Mouse (Mus musculus) limb, embryonic 14.5 days (tissue): ENCODE measurements around the gene Sult2a8. TPM values are rescaled to one million over a fixed set of nuclear protein-coding genes. Genes with fewer than 3 reads are reported as not detected.
"Not testable (repeated sequence)": the region's sequence is repeated elsewhere in the genome, so short reads cannot be mapped to it uniquely, and the experiment has no call there.

ENCODE experiments used
- ATAC-seq: fragments of 200-750 bp; cut with Nextera tagmentation; 2 replicates; pipeline ENCODE4 v1.8.0; 2017; ENCODE audit warnings: low read depth, moderate number of reproducible peaks, moderate TSS enrichment; ENCODE audit not compliant: low FRiP score
- DNase-seq: peaks from one replicate; pipeline ENCODE4 v3.0.0-alpha.2; 2015; ENCODE audit warnings: low spot score
- H3K27ac ChIP-seq: fragments of 300-500 bp; sonication (generic); replicated peaks from 2 replicates; pipeline ENCODE4 v1.5.1; 2014; ENCODE audit warnings: low read depth, mild to moderate bottlenecking, low read length, moderate library complexity, mixed read lengths
- H3K27me3 ChIP-seq: fragments of 300-500 bp; sonication (generic); 2 replicates; pipeline ENCODE4 v1.6.1; 2014; ENCODE audit warnings: low read length, mixed read lengths; ENCODE audit not compliant: control insufficient read depth, insufficient read depth
- H3K36me3 ChIP-seq: fragments of 300-500 bp; sonication (generic); 2 replicates; pipeline ENCODE4 v1.6.1; 2014; ENCODE audit warnings: mild to moderate bottlenecking, low read length, moderate library complexity, mixed read lengths; ENCODE audit not compliant: control insufficient read depth, insufficient read depth
- H3K4me1 ChIP-seq: fragments of 300-500 bp; sonication (generic); 2 replicates; pipeline ENCODE4 v1.6.1; 2014; ENCODE audit warnings: antibody characterized with exemption, low read length, mixed read lengths; ENCODE audit not compliant: control insufficient read depth, insufficient read depth
- H3K4me2 ChIP-seq: fragments of 300-500 bp; sonication (generic); replicated peaks from 2 replicates; pipeline ENCODE4 v1.6.1; 2014; ENCODE audit warnings: low read depth, mild to moderate bottlenecking, low read length, moderate library complexity; ENCODE audit not compliant: severe bottlenecking
- H3K4me3 ChIP-seq: fragments of 300-500 bp; sonication (generic); replicated peaks from 2 replicates; pipeline ENCODE4 v1.5.1; 2014; ENCODE audit warnings: low read length
- H3K9ac ChIP-seq: fragments of 300-500 bp; sonication (generic); 2 replicates; pipeline ENCODE4 v1.6.1; 2014; ENCODE audit warnings: mild to moderate bottlenecking, low read depth, low read length, moderate library complexity; ENCODE audit not compliant: severe bottlenecking
- H3K9me3 ChIP-seq: fragments of 300-500 bp; sonication (generic); 2 replicates; pipeline ENCODE4 v1.6.1; 2016; ENCODE audit warnings: low read length; ENCODE audit not compliant: control insufficient read depth
- POLR2A ChIP-seq: fragments of 200-500 bp; IDR thresholded peaks from 2 replicates; pipeline ENCODE4 v1.8.0; 2012; ENCODE audit warnings: inconsistent platforms, mild to moderate bottlenecking, moderate library complexity, borderline replicate concordance; ENCODE audit not compliant: insufficient read depth, insufficient read length; ENCODE audit errors: extremely low read depth
- WGBS: fragments of 180-500 bp; shearing (Covaris S2); extraction: QIAGEN DNeasy Blood & Tissue Kit; methylation state at CpG from one replicate; pipeline ENCODE4 v1.1.7; 2014; 5-methylcytosine and 5-hydroxymethylcytosine counted together
- polyA plus RNA-seq, 2 experiments: library from polyadenylated mRNA; depleted of rRNA in 1 of 2; stranded (reverse) in 1 of 2; unstranded in 1 of 2; fragments of >200 nt; fragmentation: Nextera tagmentation in 1 of 2; extraction: Ambion mirVana in 1 of 2; gene quantifications; 2 replicates each; pipeline versions ENCODE4 v1.2.1 to v1.2.3; 2012 to 2014

The Sult2a8 gene
- polyA plus RNA-seq (2012; rRNA removed) = not detected in 2 replicates
- polyA plus RNA-seq (2014; fragmentation: Nextera tagmentation; extraction: Ambion mirVana) = not detected in 2 replicates

DNA sequence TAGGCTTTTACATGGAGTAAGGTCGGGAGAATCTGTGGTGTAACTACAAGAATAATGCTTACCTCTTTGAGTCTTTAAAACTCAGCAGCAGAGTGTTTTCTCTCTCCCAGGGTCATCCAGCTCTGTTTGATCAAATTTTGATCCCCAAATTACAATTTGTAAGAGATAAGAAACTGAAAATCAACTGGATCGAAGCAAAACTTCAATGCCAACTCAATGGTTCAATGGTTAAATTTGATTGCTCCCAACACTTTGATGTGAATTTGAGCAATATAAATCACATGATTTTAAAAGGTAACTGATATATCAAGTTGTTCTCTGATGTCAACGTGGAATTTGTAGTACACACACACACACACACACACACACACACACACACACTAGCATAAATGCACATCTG is at the start of gene Sult2a8:
Gene Sult2a8 (minus strand): TSS at position 236 of the 400 bp plus-strand sequence.
- no peak for TF ChIP-seq POLR2A
- H3K4me3 ChIP-seq = no peak within 1 kb of the TSS
- no peak within 1 kb of the TSS for H3K4me2 ChIP-seq
- H3K9ac ChIP-seq = no peak within 1 kb of the TSS
- no peak for ATAC-seq
- no peaks in the 10 kb centered on the region for H3K36me3 ChIP-seq
- DNase-seq = no peak
- 0 out of 2 replicates have a peak, but pooled peaks cover 3% of the 10 kb centered on the region for H3K9me3 ChIP-seq
- WGBS = 68% methylated on average over 3 of the region's 3 CpGs
- no peak within 1 kb of the TSS for H3K27ac ChIP-seq
- H3K4me1 ChIP-seq = no peaks in the 10 kb centered on the region
- H3K27me3 ChIP-seq = no peaks in the 10 kb centered on the region

DNA sequence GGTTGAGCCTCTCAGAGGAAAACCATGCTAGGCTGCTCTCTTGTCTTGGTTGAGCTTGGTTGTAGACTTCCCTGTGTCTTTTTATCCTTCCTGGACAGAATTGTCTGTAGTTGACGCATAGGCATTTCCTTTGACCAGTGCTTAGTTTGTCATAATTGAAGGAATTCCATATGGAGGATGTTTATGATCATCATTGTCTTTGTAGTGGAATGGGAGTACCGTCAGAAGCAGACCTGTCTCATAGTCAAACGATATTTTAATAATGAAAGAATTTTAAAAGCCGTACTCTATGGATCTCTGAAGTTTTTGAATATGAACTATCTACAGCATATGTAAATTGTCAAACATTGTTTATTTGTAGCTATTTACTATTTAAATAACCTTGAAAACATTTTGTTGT is 47.6 kb upstream of the Sult2a8 start, which contains the start of gene Sult2a7:
Gene Sult2a7 (minus strand): TSS at position 101 of the 400 bp plus-strand sequence.
- H3K4me2 ChIP-seq = no peak within 1 kb of the TSS
- no peak within 1 kb of the TSS for H3K9ac ChIP-seq
- DNase-seq = no peak
- no peaks in the 10 kb centered on the region for H3K4me1 ChIP-seq
- 86% methylated on average over 4 of the region's 4 CpGs for WGBS
- no peak within 1 kb of the TSS for H3K4me3 ChIP-seq
- no peak for TF ChIP-seq POLR2A
- H3K27me3 ChIP-seq = no peaks in the 10 kb centered on the region
- no peaks in the 10 kb centered on the region for H3K9me3 ChIP-seq
- no peaks in the 10 kb centered on the region for H3K36me3 ChIP-seq
- no peak within 1 kb of the TSS for H3K27ac ChIP-seq
- ATAC-seq = no peak

DNA sequence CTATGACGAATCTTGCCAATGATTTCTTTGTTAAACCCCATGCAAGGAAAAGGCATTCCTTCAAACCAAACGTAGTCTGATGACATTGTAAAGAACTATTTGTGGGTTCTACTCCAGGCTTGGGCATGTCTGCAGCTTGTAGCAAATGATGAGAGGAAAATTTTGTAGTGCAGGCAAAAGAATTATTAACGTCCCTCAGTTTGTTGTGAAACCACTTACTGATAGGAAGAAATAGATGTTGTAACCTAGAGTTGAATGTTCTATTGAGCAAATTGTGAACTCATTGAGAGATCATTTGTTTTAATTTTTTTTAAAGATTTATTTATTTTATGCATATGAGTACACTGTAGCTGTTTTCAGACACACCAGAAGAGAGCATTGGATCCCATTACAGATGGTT is 46.3 kb upstream of the Sult2a8 start:
- no peak overlapping the region for H3K4me2 ChIP-seq
- H3K9ac ChIP-seq = no peak overlapping the region
- no peaks in the 10 kb centered on the region for H3K9me3 ChIP-seq
- H3K27me3 ChIP-seq = no peaks in the 10 kb centered on the region
- H3K4me1 ChIP-seq = no peaks in the 10 kb centered on the region
- DNase-seq = no peak
- TF ChIP-seq POLR2A = no peak
- H3K4me3 ChIP-seq = no peak overlapping the region
- H3K36me3 ChIP-seq = no peaks in the 10 kb centered on the region
- WGBS = 65% methylated on average over 3 of the region's 3 CpGs
- no peak overlapping the region for H3K27ac ChIP-seq
- ATAC-seq = no peak

DNA sequence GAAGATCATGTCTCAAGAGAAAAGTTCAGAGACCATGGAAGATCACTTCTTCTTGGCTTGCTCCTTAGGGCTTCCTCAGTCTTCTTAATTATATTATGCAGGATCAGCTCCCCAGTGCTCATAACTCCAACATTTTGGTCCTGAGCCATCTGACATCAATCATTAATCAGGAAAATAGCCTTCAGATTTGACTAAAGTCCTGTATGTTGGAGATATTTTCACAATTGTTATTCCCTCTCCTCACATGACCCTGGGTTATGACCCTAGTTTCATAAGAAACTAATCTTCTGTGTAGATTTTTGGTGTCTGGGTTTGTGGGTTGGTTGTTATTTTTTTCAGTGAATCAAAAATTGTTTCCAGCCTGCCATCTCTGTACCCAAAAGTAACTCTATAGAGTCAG is 7.0 kb downstream of the Sult2a8 start:
- H3K9ac ChIP-seq = no peak overlapping the region
- H3K9me3 ChIP-seq = no peaks in the 10 kb centered on the region
- no peaks in the 10 kb centered on the region for H3K36me3 ChIP-seq
- no peaks in the 10 kb centered on the region for H3K4me1 ChIP-seq
- TF ChIP-seq POLR2A = no peak
- no peak overlapping the region for H3K4me3 ChIP-seq
- no peak overlapping the region for H3K27ac ChIP-seq
- H3K4me2 ChIP-seq = no peak overlapping the region
- no peak for ATAC-seq
- no peak for DNase-seq
- no peaks in the 10 kb centered on the region for H3K27me3 ChIP-seq

GRCm38 (mm10) chr7:14438484-14438883 is 8.1 kb downstream of the Sult2a8 start:
- no peaks in the 10 kb centered on the region for H3K4me1 ChIP-seq
- no peaks in the 10 kb centered on the region for H3K36me3 ChIP-seq
- no peak overlapping the region for H3K9ac ChIP-seq
- no peaks in the 10 kb centered on the region for H3K9me3 ChIP-seq
- H3K27me3 ChIP-seq = no peaks in the 10 kb centered on the region
- no peak for TF ChIP-seq POLR2A
- DNase-seq = no peak
- H3K27ac ChIP-seq = no peak overlapping the region
- 73% methylated on average over 1 of the region's 1 CpGs for WGBS
- ATAC-seq = no peak
- H3K4me3 ChIP-seq = no peak overlapping the region
- no peak overlapping the region for H3K4me2 ChIP-seq

- Histone ChIP-seq H3K36me3 (no peaks in the 10 kb centered on the region), H3K4me3 (no peak overlapping the region), H3K9ac (no peak overlapping the region), H3K27ac (no peak overlapping the region), H3K27me3 (no peaks in the 10 kb centered on the region), H3K4me1 (no peaks in the 10 kb centered on the region), H3K4me2 (no peak overlapping the region), H3K9me3 (no peaks in the 10 kb centered on the region)
- no peak for TF ChIP-seq POLR2A
- no peak for DNase-seq
- no peak for ATAC-seq
- 81% methylated on average over 2 of the region's 2 CpGs for WGBS
Measured at GRCm38 (mm10) chr7:14438029-14438428, 8.5 kb downstream of the Sult2a8 start.

- H3K27ac ChIP-seq, ATAC-seq, H3K9ac ChIP-seq, H3K36me3 ChIP-seq, H3K4me1 ChIP-seq, H3K4me2 ChIP-seq, DNase-seq, H3K4me3 ChIP-seq, H3K9me3 ChIP-seq, H3K27me3 ChIP-seq: not testable (repeated sequence)
Measured at GRCm38 (mm10) chr7:14399363-14399762, 47.2 kb downstream of the Sult2a8 start.
